Mouse (Mus musculus) erythroblast, embryonic 14.5 days (primary cell): Measurements from ENCODE around the gene Epn1. TPM values are rescaled to one million over a fixed set of nuclear protein-coding genes. Genes with fewer than 3 reads are reported as not detected.

Experiments
- H3K27me3 ChIP-seq: 2 replicates; pipeline ENCODE4 v1.6.1; 2012; ENCODE audit warnings: inconsistent platforms; ENCODE audit not compliant: control insufficient read depth
- H3K36me3 ChIP-seq: 2 replicates; pipeline ENCODE4 v1.6.1; 2012; ENCODE audit warnings: mild to moderate bottlenecking, inconsistent platforms; ENCODE audit not compliant: control insufficient read depth
- H3K4me1 ChIP-seq: 2 replicates; pipeline ENCODE4 v1.6.1; 2012; ENCODE audit warnings: inconsistent platforms; ENCODE audit not compliant: control insufficient read depth
- H3K4me3 ChIP-seq: replicated peaks from 2 replicates; pipeline ENCODE3; 2012; ENCODE audit warnings: moderate library complexity, mild to moderate bottlenecking, inconsistent platforms
- H3K9me3 ChIP-seq: 2 replicates; pipeline ENCODE4 v1.6.1; 2012; ENCODE audit warnings: low read length, inconsistent platforms, mixed read lengths; ENCODE audit not compliant: control insufficient read depth
- GATA1 ChIP-seq: IDR thresholded peaks from 2 replicates; pipeline ENCODE4 v1.6.1; 2012; ENCODE audit warnings: low read length, inconsistent platforms, mixed read lengths
- TAL1 ChIP-seq: IDR thresholded peaks from 3 replicates; pipeline ENCODE4 v1.6.1; 2012; ENCODE audit warnings: low read length, inconsistent platforms, mixed read lengths
- polyA plus RNA-seq: library from polyadenylated mRNA; stranded (reverse); fragments of >175 nt; gene quantifications from 2 replicates; pipeline ENCODE4 v1.2.3, GENCODE M21; 2012

Epn1 gene
- polyA plus RNA-seq, 1 experiment, result 227 TPM

DNA sequence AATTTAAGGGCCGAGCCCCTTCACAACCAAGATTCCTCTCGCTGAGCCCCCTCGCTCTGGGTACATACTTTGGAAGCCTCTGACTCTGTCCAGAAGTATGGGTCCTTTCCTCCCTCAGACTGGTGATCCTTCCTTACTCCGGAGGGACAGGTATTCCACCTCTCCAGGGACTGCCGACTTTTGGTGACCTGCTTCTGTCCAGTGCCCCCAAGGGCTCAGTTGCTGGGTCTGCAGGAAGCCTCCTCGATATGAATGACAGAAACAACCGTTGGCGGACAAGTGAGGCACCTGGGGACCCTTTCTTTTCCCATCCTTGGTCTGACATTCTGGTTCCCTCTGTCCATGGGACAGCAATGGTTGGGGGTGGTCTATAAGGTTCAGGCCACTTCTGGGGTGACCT, 22.7 kb upstream of the Epn1 start:
- TF ChIP-seq TAL1 (no peak), GATA1 (no peak)
- Histone ChIP-seq H3K4me3 (no peak overlapping the region), H3K9me3 (peaks cover 16% of the 10 kb centered on the region; the same call in 1 of the 2 replicates), H3K4me1 (peaks cover 30% of the 10 kb centered on the region), H3K36me3 (no peaks in the 10 kb centered on the region), H3K27me3 (peaks cover 75% of the 10 kb centered on the region)

DNA sequence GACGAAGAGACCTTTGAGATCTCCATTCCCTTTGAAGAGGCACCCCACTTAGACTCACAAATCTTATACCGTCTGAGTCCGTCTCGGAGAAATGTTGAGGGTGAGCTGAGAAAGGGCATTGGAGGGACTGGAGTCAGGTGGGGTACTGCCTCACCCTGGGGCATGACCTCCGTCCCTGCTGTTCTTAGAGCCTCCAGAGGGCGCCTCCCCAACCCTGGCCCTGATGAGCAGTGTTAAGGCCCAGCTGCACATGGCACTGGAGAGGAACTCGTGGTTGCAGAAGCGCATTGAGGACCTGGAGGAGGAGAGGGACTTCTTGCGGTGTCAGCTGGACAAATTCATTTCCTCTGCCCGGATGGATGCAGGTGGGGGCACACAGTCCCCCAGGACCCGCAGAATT, 22.2 kb upstream of the Epn1 start:
- no peak overlapping the region for H3K4me3 ChIP-seq

GRCm38 (mm10) chr7:5058631-5059030, 21.4 kb upstream of the Epn1 start:
- H3K9me3 ChIP-seq, result peaks cover 8% of the 10 kb centered on the region; the same call in 1 of the 2 replicates
- H3K27me3 ChIP-seq, result peaks cover 62% of the 10 kb centered on the region
- peaks cover 34% of the 10 kb centered on the region for H3K4me1 ChIP-seq
- H3K4me3 ChIP-seq, result no peak overlapping the region
- TF ChIP-seq GATA1, result no peak
- no peak for TF ChIP-seq TAL1
- H3K36me3 ChIP-seq, result peaks cover 7% of the 10 kb centered on the region

More for the DNA sequence above, 22.2 kb upstream of the Epn1 start:
- H3K9me3 ChIP-seq, result peaks cover 14% of the 10 kb centered on the region; the same call in 1 of the 2 replicates
- peaks cover 29% of the 10 kb centered on the region for H3K4me1 ChIP-seq
- TF ChIP-seq GATA1, result no peak
- H3K27me3 ChIP-seq, result peaks cover 70% of the 10 kb centered on the region
- no peaks in the 10 kb centered on the region for H3K36me3 ChIP-seq

- peaks cover 13% of the 10 kb centered on the region for H3K36me3 ChIP-seq
- H3K9me3 ChIP-seq, result peaks cover 8% of the 10 kb centered on the region; the same call in 1 of the 2 replicates
- no peak overlapping the region for H3K4me3 ChIP-seq
- H3K4me1 ChIP-seq, result peaks cover 42% of the 10 kb centered on the region
- TF ChIP-seq GATA1 (no peak), TAL1 (no peak)
- H3K27me3 ChIP-seq, result peaks cover 54% of the 10 kb centered on the region
These were observed 20.6 kb upstream of the Epn1 start for GRCm38 (mm10) chr7:5059421-5059820.

GRCm38 (mm10) chr7:5060239-5060731, 19.8 kb upstream of the Epn1 start:
- H3K36me3 ChIP-seq, result peaks cover 18% of the 10 kb centered on the region
- peaks cover 48% of the 10 kb centered on the region for H3K4me1 ChIP-seq
- peaks cover 46% of the 10 kb centered on the region for H3K27me3 ChIP-seq
- peaks cover 4% of the 10 kb centered on the region; the same call in 1 of the 2 replicates for H3K9me3 ChIP-seq
- TF ChIP-seq GATA1, result no peak
- H3K4me3 ChIP-seq, result peak overlapping the region; percentile 92

- Histone ChIP-seq H3K27me3 (peaks cover 37% of the 10 kb centered on the region), H3K4me3 (peak overlapping the region; percentile 92), H3K9me3 (peaks cover 4% of the 10 kb centered on the region; the same call in 1 of the 2 replicates), H3K36me3 (peaks cover 27% of the 10 kb centered on the region), H3K4me1 (peaks cover 56% of the 10 kb centered on the region)
- TF ChIP-seq GATA1 (no peak), TAL1 (no peak)
These were observed 18.9 kb upstream of the Epn1 start for GRCm38 (mm10) chr7:5060944-5061773.

GRCm38 (mm10) chr7:5061774-5062359, 18.2 kb upstream of the Epn1 start, which contains the start of gene U2af2:
Gene U2af2 (plus strand): TSS chr7:5062143.
- H3K9me3 ChIP-seq, result peaks cover 2% of the 10 kb centered on the region; the same call in 1 of the 2 replicates
- peaks cover 62% of the 10 kb centered on the region for H3K4me1 ChIP-seq
- H3K4me3 ChIP-seq, result peak within 1 kb of the TSS; percentile 92
- no peak for TF ChIP-seq TAL1
- TF ChIP-seq GATA1, result no peak
- H3K27me3 ChIP-seq, result peaks cover 30% of the 10 kb centered on the region
- H3K36me3 ChIP-seq, result peaks cover 34% of the 10 kb centered on the region

GRCm38 (mm10) chr7:5062360-5063001, 17.6 kb upstream of the Epn1 start:
- no peak for TF ChIP-seq TAL1
- TF ChIP-seq GATA1, result no peak
- Histone ChIP-seq H3K36me3 (peaks cover 40% of the 10 kb centered on the region), H3K9me3 (no peaks in the 10 kb centered on the region; the same call in 1 of the 2 replicates), H3K4me3 (peak overlapping the region; percentile 92), H3K27me3 (peaks cover 24% of the 10 kb centered on the region), H3K4me1 (peaks cover 66% of the 10 kb centered on the region)
